Mouse (Mus musculus) MEL-GATA-1-ER (cell line): ENCODE results near the gene Krt36.

Experiments
- DNase-seq: peaks from one replicate; pipeline ENCODE4 v3.0.0-alpha.2; 2012; ENCODE audit warnings: low read depth; ENCODE audit errors: extremely low read depth

Gene Krt36

DNA sequence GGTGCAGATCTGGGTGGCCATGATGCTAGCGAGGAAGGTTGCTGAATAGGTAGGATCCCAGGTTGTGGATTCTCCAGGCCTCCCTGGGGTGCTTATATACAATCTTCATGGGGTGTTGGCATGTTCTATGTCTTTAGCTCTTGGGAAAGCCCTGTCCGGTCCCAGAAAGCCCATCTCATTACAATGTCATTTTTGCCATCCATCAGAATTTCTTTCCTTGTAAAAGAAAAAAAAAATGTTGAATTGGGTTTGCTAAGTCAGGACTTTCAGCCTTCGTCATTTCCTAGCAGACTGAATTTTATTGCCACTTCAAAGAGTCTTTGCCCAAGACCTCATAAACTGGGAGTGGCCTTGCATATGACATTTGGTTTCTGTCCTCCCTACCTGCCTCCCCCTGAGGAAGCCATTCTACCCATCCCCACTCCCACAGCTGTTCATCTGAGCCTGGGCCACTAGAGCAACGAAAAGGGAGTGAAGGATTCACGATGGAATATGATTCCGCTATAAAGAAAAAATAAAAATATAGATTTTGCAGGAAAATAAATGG is at the start of gene Krt36:
TSS of gene Krt36 (minus strand) at position 51 of the 547 bp plus-strand sequence.
- no peak for DNase-seq

DNA sequence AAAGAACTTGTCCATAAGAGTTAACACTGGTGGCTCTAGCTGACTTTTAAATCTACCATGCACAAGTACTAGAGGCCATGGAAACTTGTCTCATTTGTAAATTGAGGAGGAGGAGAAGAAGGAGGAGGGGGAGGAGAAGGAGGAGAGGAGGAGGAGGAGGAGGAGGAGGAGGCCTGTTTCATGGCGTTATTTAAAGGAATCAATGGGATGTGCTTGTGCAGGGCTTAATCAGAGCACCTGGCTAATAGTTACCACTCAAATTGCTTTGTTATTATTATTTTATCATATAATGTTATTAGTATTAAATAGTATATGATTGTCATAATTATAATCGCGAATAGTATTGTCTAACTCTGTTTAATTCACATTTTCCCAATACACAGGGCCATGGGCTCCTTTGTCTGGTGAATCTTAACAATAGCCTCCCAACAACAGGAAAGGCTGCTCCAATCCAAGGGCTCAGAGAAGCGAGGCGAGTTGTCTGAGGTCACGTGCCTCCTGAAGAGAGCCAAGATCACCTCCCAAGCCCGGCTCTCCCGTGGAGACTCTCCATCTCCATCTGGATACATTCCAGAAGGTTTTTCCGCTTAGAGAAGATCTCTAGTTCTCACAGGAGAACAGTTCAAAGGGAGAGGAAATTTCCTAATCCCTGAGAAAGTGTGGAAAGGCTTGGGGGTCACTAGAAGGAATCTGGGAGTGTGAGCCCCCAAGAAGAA is 43.3 kb upstream of the Krt36 start, which contains the start of gene Krt19:
TSS of gene Krt19 (minus strand) at position 51 of the 716 bp plus-strand sequence.
- no peak for DNase-seq

DNA sequence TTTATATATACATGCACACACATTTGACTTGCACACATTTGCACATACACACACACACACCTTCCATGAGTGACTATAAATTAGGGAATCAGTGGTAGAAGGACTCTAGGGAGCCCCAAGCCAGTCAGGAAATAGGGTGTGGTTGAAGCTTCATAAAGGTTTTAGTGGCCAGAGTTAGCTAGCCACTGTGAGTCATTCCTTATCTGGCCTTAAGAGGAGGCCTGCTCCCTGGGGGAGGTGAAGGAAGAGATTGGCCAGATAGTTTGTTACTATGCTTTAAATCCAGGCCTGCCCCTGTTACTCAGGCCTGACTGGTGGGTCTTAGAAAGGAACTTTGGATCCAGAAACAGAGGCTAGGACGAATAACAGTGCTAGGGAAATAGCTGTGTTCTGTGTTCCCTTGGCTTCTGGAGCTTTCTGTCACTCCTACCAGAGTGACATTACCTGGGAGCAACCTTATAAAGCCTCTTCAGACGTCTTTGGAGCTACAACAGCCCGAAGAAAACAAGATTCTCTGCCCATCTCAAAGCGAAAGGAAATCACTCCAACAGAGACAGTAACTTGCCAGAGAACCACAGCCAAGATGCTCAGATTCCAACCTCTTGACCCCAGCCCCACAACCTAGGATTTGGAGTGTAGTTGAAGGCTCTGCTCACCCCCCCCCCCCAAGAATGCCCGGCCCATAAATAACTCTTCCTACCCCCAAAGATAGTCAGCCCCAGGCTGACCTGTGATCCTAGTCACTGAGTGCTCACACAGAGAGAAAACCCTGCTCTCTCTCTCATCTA is 42.3 kb upstream of the Krt36 start:
- DNase-seq: no peak

DNA sequence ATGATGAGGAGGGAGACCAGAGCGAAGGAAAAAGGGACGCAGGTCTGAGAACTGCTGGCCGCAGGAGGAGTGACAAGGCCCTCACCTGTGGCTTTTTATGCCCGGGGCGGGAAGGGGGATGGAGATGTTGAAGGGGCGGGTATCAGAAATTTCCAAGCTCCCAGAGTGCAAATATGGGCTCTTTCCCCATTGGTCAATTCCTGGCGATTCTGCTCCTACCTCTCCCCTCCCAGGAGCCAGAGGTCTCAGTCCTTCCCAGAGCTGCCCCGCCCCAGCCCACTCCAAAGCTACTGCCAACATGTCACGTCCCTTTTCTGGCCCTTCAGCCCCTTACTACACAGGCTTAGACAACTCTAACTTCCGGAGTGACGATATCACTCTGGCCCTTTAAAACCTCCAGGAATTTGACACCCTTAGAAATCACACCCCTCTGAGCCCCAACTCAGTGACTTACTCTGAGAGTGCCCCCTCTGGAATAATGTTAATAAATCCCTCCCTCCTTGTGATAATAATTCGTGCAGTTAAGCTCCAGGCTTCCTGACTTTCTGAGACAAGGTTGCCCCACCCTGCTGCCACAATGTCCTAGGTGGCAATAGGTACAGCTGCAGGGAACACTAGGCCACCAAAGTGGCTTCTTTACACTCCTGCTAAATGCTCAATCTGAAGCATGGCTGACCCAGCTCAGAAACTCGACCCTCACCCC is 40.6 kb upstream of the Krt36 start:
- DNase-seq: no peak

DNA sequence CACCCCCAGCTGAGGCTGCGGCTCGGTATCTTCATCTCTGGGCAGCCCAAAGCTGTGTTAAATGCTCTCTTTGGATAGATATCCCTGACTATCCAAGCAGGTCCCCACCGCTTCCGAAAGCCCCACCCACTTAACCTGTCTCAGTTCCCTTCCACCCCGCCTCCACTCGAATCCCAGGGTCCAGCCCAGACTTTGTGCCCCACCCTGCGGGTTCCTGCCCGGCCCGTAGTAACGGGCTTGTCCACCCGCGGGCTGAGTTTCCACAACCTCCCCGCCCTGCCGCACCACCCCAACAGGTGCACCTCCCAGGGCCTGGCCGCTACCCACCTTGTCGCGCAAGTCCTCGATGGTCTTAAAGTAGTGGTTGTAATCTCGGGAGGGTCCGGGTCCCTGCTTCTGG is 39.7 kb upstream of the Krt36 start:
- DNase-seq: no peak

DNA sequence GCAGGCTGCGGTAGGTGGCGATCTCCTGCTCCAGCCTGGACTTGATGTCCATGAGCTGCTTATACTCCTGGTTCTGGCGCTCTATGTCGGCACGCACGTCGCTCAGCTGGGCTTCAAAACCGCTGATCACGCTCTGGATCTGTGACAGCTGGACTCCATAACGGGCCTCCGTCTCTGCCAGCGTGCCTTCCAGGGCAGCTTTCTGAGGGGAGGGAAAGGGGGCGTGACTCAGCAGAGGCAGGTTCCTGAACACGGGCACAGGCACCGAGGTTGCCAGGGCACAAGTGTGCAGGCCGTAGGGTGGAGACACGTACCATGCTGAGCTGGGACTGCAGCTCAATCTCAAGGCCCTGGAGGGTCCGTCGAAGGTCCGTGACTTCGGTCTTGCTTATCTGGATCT is 35.5 kb upstream of the Krt36 start:
- DNase-seq: no peak

DNA sequence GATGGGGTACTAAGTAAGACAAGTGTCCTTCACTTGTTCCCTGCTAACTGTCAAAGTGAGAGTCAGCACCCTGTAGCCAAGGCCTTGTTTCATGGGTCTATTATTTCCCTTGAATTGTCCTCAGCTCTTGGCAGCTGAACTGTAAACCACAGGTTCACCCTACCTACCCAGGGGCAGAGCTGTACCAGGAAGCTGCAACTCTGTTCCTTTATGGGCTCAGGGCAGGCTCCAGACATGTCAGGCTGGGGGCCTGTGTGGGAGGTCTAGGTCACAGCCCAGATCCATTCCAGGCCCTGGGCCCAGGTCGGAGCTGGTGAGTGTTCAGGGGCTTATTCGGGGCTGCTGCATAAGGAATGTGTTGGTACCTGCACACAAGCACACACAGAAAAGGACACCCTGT is 34.0 kb upstream of the Krt36 start:
- no peak for DNase-seq

DNA sequence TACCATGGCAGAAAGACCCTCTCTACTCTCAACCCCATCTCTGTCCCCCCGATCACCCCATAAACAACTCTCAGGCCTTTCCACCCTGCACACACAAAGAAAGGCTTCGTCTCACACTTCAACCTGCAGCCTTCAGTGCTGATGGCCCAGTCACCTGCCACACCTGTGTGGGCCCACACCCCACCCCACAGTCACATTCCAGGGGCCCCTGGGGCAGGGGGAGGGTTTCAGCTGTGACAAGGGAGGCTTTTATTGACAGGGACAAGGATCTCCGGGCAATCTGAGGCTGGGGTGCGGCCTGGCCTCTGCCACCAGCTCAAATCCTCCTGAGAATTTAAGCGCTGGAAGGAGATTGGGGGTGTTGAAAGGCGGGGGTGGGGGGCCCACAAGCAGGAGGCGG is 33.4 kb upstream of the Krt36 start:
- no peak for DNase-seq

DNA sequence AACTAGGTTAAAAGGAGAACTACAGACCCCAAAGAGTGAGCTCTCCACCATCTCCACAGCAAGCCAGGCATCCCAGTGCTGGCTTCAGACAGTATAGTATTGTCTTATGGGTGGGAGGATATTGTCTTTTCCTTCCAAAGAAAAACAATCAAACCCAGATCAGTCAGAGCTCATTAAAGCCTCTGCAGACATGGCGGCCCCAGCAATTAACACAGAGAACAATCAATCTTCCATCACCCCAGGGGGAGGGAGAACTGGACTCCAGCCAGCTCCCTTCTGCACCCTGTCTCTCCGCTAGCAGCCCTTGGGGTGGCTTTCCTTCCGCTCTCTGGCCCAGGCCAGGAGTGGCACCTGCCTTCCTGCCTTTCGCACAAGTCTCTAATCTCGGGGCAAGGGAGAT is 32.3 kb upstream of the Krt36 start:
- no peak for DNase-seq

DNA sequence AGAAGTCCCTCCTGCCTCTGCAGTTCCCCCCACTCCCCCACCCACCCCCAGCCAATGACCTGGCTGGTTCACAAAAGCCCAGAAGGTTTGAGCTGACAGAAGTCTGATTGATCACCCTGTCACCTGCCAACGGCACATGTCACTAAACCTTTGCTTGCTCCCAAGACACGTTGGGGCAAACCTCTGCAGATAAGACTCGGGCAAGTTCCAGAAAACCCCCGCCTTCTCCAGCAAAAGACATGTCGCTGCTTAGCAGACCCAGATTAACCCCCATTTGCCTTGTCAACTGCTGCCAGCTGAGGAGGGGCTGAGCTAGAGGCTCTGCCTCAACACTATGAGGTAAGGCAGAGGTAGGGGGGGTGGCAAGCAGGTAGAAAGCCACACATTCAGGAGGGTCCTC is 31.1 kb upstream of the Krt36 start:
- DNase-seq: no peak

DNA sequence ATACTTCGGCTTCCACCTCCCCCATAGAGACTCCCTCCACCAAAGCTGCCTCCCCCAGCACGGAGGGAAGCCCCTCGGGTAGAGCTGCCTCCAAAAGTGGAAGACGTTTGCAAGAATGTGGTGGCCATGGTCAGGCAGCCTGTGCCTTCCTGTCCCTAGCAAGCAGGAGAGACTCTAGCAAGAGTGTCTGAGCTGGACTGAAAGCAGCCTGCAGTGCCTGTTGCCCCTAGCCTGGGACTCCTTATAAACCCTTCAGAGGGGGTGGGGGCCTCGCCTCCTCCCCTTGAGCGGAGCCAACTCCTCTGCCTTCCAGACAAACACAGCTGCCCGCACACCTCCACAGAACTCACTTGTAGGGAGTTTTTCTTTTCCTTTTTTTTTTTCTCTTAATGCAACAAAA is 30.3 kb upstream of the Krt36 start, which contains the start of gene Krt15:
TSS of gene Krt15 (minus strand) at position 198 of the 400 bp plus-strand sequence.
- DNase-seq: no peak

DNA sequence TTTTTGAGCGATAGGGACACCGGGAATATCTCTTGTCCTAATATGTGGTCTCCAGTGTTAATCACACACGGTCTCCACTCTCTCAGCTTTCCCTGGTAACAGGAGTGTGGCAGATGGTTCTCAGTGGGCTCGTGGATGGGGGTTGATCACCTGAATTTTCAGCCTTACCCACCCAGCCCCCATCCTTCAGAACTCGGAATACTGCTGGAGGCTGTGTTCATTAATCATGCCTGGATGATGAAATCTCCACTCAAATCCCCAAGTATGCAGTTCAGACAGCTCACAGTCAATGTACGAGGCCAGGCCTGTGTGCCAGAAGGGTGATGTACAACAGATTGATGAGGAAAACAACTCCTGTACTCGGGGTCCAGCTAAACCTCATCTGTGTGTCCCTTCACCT is 19.5 kb upstream of the Krt36 start:
- no peak for DNase-seq

DNA sequence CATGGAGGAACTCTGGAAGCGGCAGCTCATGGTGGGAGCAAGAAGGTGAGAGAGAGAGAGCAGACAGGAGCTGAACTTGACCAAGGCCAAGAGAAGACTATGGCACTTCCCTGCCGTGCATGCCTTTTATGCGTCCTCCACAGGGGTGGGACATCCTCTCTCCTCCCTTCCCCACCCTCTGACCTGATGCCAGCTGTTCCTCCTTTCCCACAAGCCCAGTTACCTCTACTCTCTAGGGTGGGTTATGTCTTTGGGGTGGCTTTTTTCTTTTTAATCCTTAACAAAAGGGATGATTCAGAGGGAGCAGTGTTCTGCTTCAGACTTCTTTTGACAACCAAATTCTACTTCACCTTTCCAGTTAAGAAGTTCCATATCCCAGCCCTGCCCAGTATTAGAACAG is 16.0 kb upstream of the Krt36 start, which contains the start of gene Krt13:
TSS of gene Krt13 (minus strand) at position 101 of the 400 bp plus-strand sequence.
- no peak for DNase-seq

DNA sequence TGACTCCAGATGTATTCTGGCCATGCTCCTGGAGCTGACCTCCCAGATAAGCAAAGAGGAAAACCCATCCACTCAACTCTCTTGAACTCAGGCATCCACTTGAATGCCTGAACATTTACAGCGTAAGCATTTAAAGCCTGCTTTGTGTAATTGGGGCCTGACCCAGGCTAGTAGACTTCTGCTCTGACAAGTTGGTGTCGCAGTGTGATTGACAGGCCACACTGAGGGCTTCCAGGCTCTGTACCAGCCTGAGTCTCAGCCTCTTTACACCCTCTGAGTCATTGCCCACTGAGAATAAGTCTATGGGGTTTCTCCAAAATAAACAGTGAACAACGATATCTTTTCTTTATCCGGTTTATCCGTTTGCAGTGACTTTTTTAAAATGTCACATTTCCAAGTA is 14.9 kb upstream of the Krt36 start:
- no peak for DNase-seq

DNA sequence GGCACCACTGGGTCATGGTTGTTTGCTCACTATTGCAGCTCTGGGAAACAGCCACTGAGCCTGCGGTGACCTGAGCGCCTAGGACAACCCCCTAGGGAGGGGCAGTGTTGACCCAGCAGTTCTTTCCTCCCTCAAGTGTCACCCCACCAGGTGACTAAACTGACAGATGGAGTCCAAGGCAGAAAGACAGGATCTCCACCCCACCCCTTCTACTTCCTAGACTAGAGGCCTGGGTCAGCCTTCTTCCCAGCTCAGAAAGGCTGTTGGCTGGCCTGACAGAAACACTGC is 8.3 kb upstream of the Krt36 start:
- DNase-seq: no peak

DNA sequence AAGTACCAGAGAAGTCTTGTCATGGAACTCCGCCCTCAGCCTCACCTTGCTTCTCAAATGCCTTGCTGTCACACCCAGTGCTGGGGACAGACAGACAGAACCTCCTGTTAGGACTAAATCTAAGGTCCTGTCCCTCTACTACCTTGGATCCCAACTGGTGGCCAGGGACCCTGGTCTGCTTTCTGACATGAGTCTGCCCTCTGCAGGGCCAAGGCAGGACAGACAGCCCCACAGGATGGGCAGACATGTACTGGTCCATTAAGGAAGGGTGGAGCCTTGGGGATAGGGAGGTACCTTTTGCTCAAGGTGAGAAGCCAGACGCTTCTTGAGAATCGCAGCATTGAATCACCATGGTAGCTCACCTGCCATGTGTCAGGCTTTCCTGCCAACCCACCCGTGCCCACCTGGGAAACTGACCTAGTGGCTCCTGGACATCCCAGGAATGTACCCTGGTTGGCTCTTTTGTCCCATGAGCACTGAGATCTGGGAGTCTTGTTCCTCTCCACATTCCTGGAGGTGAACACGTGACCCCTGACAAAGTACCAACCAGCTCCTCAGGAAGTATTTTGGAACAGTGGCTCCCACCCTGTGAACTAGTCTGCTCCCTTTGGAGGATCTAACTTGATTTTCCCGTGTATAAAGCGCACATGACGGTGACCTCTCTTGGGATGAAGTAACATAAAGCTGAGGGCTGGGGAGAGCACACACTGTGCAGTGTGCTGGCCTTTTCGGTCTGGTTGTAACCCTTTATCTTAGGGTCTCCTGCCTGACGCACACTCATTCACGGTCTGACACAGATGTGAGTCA is 7.7 kb upstream of the Krt36 start:
- DNase-seq: no peak

DNA sequence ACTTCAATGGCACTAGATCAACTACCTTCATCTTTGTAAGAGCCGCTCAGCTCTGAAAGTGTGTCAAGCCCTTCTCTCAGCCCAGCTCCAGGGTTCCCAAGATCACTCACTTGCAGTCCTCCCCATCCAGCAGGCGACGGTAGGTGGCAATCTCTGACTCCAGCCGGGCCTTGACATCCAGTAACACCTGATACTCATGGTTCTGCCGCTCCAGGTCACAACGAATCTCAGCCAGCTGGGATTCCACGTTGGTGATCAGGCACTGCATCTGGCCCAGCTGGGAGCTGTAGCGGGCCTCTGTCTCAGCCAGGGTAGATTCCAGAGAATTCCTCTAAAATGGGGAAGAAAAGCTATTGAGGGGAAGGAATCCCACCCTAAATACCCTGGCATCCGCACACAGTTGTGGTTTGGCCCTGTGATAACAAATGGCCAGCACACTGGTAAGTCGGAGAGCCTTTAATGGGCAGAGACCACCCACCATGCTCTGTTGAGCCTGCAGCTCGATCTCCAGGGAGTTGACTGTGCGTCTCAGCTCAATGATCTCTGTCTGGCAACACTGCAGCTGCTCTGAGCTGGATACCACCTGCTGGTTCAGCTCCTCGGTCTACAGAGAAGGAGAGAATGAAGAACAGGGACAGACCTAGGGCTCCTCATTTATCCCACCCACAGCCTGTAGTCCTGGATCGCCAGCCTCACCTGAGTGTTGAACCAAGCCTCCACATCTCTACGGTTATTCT is 2.6 kb downstream of the Krt36 start:
- no peak for DNase-seq

DNA sequence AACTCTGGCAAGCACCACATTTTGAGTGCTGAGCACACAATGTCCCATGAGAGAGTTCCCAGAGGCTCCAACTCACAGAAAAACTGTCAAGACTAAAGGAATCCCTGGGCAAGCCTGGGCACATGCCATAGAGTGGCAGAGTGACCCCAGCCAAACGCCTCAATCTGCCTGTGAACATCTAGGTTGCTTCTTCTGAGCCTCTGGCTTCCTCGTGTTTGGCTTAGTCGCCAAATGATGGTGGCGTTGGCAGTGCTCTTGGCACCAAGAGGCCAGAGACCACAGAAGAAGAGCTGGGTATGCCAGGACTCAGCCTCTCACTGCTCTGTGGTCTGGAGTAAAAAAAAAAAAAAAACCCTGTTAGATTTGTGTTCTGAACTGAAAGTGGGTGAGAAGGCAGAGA is 5.0 kb downstream of the Krt36 start:
- DNase-seq: no peak

DNA sequence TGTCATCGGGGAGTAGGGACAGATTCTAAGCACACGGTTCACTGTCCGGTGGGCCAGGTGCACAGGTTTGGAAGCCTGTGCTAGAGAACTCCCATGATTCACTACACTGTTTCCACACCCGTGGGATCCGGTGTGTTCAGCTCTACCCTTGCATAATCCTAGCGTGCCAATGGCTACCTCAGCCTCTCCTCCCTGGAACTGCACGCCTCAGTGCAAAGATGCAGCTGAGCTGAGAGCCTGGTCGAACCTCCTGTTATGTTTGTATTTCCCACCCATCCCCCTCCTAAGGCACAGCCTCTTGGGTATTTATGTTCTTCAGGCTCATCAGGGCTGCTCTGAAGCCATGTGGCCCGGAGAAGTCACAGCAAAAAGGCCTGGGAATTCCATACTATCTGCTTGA is 7.6 kb downstream of the Krt36 start:
- no peak for DNase-seq

DNA sequence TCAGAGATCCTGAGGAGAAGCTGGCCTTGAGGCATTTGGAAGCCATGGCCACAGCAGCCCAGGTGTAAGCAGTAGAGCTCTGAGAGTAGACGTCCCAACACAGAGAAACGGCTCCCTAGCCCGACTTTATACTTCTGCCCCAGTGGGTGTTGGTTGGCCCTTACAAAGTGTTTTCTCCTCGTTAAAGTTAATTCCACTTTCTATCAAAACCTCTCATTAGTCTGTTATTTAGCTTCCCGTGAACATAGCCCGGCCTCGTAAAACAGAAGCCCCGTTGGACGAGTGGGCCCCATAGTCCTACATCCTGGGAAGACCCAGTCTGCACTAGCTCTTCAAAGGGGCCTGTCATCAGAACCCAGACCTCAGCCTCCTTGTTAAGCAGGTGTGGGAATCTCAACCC is 9.3 kb downstream of the Krt36 start, which contains the start of gene Krt35:
TSS of gene Krt35 (minus strand) at position 101 of the 400 bp plus-strand sequence.
- no peak for DNase-seq
